Mouse (Mus musculus): ENCODE results near the gene Tat.

The Tat gene

DNA sequence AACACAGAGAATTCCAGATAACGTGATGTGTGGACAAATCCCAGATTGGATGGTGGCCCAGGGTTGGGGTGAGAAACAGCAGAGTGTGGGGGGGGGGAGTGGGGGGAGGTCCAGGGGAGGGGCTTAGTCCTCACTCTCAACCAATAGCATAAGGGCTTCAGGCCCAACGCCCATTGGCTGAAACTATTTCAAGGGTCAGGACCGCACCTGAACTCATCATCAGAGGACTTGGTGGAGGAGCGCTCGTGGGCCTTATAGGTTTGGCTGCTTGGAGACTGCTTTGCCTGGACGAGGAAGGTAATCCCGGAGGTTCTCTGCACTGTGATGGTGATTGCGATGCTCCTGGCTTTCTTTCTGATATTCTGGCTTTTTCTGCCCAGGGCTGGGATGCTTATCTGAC lies at the start of gene Tat:
Tat (plus strand) TSS at position 214 of the 400 bp plus-strand sequence.
- DNase-seq (ENCODE audit: low spot score in 2 of 2): no peak

GRCm38 (mm10) chr8:109941606-109942360 lies 48.5 kb upstream of the Tat start:
- DNase-seq (ENCODE audit: low spot score in 2 of 2): no peak

DNA sequence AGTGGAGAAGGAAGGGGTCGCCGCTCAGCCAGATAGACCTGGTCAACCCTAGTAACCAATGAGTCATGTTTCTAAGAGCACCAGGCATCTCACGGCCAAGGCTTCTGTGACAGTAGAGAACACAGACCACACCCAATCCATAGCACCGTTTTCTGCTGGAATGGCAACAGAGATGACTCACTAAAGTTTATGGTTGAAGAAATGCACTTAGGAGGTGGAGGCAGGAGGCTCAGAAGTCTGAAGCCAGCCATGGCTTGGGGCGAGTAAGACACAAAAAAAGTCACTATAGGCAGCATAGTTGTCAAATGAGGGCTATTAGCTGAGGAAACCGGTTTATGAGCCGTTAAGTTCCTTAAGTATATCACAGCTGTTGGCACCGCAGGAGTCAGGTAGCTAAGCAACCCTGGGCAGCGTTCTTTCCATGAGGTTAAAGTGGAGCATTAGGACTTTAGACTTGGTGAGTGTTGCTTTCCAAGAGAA lies 45.0 kb upstream of the Tat start:
- no peak for DNase-seq (ENCODE audit: low spot score in 2 of 2)

DNA sequence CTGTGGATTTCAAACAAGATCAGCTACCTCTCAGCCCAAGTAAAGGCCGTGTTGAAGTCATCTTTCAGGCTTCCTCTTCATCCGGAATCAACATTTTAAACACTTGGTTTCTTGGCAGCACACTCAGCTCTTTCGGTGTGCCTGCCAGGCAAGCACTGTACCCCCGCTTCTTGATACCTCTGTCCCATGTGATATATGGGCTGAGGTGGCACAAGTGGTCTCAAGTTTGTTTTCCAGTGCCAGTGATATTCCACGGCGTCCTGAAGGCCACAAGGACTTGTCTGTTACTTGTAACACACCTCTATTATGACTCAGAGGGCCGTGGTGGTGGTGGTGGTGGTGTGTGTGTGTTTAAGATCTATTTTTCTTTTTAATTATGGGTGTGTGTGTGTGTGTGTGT lies 44.5 kb upstream of the Tat start:
- no peak for DNase-seq (ENCODE audit: low spot score in 2 of 2)

DNA sequence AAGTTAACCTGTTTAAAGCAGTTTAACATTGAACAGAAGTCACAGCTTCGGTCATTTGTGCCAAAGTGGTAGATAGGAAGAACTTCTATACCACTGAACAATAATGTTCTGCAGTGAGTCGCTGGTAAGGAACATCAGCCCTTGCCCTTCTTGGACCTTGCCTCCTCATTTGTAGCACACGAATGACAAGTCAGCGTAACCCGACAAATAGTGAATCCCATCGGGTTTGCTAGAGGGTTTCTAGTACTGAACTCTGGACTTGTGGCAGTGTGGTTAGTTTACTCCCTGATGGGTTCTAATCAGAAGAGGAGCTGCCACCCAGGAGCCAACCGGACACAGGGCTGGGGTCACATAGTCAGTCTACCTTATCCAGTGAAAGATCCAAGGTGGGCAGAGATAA lies 44.0 kb upstream of the Tat start:
- no peak for DNase-seq (ENCODE audit: low spot score in 2 of 2)

GRCm38 (mm10) chr8:109947447-109948284 lies 42.6 kb upstream of the Tat start:
- no peak for DNase-seq (ENCODE audit: low spot score in 2 of 2)

DNA sequence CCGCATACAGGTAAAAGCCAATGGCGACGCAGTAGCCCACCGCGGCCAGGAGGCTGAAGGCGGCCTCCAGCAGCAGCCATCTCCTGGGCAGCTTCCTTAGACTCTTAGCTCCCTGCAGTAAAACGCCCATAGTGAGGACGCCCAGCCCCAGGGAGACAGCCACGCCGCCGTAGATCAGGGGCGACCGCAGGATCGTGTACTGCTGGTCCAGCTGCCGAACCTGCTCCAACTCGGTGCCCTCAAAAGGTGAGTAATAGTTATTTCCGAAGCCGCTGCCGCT lies 42.0 kb upstream of the Tat start:
- DNase-seq (ENCODE audit: low spot score in 2 of 2): no peak

DNA sequence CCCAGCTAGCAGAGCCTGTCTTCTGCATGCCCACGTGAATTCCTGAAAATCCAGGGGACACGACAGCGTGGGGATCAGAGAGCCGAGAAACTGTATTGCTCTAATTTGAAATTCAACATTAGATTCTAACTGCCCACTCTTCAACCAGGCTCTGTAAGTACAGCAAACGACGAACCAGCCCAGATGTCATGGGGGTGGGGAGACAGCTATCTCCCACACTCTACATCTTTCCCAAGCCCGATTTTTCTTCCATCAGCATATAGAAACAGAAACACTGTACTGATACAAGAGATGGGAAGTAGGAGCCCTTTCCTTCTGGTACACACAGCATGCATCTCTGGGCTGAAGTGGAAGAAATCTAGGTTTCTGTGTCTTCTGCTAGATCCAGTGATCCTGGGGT lies 38.1 kb upstream of the Tat start:
- DNase-seq (ENCODE audit: low spot score in 2 of 2): no peak

GRCm38 (mm10) chr8:109954486-109954948 lies 35.7 kb upstream of the Tat start:
- no peak for DNase-seq (ENCODE audit: low spot score in 2 of 2)

GRCm38 (mm10) chr8:109957167-109958028 lies 32.8 kb upstream of the Tat start:
- DNase-seq (ENCODE audit: low spot score in 2 of 2): no peak

DNA sequence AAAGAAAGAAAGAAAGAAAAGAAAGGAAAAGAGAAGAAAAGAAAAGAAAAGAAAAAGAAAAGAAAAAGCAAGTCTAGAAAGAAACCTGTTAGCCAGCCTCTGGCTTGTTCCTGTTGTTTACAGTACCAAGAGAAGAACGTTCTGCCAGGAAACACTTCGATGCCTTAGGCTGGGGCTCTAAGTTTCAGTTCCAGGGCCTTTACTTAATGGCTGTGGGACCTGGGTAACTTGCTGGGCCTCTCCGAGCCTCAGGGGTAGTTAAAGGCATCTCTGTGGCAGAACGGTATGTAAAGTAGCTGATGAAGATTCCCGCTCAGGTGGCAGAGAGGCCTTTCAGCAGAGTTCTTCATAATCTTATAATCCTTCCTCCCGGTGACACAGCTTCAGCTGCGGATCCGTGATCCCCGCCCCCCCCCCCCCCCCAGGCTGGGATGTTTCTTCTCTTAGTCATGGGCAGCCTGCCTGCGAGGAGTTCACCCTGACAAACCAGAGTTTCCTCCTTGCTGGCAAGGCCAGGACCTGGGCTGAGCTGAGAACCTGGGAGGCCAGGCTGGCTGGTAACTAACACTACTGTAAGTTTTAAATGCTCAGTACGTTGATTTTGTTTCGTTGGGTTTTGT lies 32.1 kb upstream of the Tat start:
- DNase-seq (ENCODE audit: low spot score in 2 of 2): peak; percentile 43 to 66

DNA sequence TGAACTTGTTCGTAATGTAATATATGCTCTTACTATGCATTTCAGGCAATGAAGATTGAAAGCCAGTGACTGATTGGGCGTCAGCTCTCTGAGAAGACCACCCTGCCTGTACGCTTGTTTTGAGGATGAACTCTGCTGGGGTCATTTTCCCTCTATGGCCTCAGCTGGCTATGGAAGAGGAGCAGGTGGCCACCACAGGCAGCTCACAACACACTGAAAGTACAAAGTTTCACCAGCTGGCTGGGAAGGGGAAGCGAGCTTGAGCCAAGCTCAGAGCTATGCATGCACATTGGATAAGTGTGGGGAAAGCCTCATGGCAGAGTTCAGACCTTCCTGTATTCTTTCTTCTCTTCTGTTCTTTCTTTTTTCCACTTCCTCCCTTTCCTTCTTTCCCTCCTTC lies 31.1 kb upstream of the Tat start:
- DNase-seq (ENCODE audit: low spot score in 2 of 2): no peak

DNA sequence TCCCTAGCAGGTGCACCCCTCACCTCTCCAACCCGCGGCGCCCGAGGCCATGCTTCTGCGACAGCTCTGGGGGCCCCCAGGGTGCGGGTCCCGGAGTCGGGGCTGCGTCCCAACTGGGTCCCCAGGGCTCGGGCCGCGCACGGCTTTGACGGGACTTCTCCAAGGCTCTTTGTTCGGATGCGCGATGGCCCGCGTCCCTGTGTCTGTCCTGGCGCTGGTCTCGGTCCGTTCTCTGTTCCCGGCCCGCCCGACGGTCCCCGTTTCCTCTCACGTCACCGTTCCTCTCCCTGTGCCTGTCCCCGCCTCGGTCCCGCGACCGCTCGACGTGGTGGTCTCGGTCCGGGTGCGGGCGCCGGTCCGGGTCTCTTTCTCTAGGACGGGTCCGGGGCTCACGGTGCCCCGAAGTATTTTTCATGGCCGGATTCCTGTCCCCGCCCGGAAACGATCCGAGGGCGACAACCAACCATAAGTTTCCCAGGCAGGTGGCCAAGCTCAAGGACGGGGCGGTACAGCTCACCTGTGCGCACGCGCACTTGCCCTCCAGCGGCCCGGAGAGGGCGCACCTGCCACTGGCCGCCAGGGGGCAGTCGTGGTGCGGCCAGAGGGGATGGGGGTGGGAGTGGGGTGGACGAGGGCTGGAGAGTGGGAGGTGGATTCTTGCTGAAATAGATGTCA lies 28.4 kb upstream of the Tat start, which contains the start of gene Marveld3:
Marveld3 (minus strand) TSS at position 511 of the 675 bp plus-strand sequence.
- DNase-seq (ENCODE audit: low spot score in 2 of 2): peak; percentile 68 to 75

- no peak for DNase-seq (ENCODE audit: low spot score in 2 of 2)
These were observed 27.3 kb upstream of the Tat start for GRCm38 (mm10) chr8:109962896-109963295.

DNA sequence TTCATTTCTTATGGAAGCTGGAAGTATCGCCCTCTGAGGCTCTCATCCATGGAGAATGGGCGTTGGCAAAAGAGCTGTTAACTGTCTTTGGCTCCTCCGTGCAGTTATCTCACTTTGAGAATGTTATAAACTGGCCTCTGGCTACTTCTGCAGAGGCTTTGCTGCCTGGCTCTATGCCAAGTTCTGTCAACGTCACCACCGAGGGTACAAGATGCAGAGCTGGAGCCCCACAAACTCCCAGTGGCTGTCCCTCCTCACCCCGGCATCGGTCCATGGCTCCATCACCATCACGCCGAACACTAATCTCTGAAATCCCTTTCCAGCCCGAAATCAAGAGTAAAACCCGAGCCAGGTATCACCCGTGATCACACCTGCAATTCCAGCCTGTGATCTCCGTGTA lies 26.8 kb upstream of the Tat start:
- no peak for DNase-seq (ENCODE audit: low spot score in 2 of 2)

- DNase-seq (ENCODE audit: low spot score in 2 of 2): no peak
These were observed 26.1 kb upstream of the Tat start for GRCm38 (mm10) chr8:109964106-109964505.

GRCm38 (mm10) chr8:109968837-109969236 lies 21.4 kb upstream of the Tat start:
- DNase-seq (ENCODE audit: low spot score in 2 of 2): no peak

- no peak for DNase-seq (ENCODE audit: low spot score in 2 of 2)
These were observed 19.9 kb upstream of the Tat start for GRCm38 (mm10) chr8:109970323-109970722.

GRCm38 (mm10) chr8:109972901-109973300 lies 17.3 kb upstream of the Tat start:
- no peak for DNase-seq (ENCODE audit: low spot score in 2 of 2)

DNA sequence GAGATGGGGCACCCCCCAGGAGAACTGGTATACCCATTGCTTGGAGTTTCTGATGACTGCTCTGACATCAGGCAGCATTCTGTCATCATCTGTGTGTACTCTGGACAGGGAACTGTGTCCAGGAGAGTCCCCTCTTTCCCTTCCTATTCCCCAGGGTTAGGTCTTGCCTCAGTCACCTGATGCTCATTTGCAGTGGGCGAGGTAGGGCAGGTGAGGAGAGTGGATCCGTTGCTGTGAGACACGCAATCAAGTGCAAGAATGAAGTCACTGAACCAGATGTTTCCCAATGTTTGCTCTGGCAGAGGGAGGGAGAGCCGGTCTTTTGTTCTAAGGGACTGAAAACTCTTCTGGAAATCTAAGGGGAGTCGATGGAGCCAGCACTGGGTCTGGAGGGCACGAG lies 10.9 kb upstream of the Tat start:
- DNase-seq (ENCODE audit: low spot score in 2 of 2): no peak

Measured in urinary bladder, postnatal 36 days (tissue).